Mouse (Mus musculus): ENCODE results near the gene Praf2.

- no peak for TF ChIP-seq CTCF (IDR thresholded peaks at IDR 0.05)
- no peak for TF ChIP-seq POLR2A (IDR thresholded peaks at IDR 0.05; ENCODE audit: insufficient read depth, low read depth, low read length)
These were observed 34.6 kb downstream of the Praf2 start for GRCm38 (mm10) chrX:7762921-7763197.

Data from heart, adult 2 months (tissue).